9 mouse cellular contexts compared by ENCODE assay signal in genomic region chr19:42255438-42255783, GRCm38 (mm10). TPM values are rescaled to one million over a fixed set of nuclear protein-coding genes. Genes with fewer than 3 reads are reported as not detected.
A peak's percentile ranks its signal among the peaks of the same experiment; 100 is the strongest.
DNase-seq lines count a peak whose midpoint lies in the region; ATAC-seq lines count a peak whose summit lies in the region.
"Had no signal": no experiment of that assay in that cellular context is flagged by ENCODE, and none has a peak within 500 bp of the region (broad histone marks: within the 10 kb centered on the region; RNA-seq: fewer than 3 reads in every experiment).

No protein-coding gene starts in this region.

- H3K27me3 ChIP-seq in embryonic facial prominence, embryonic 11.5 days (ENCODE audit: control insufficient read depth, insufficient read depth, low read length) = peaks cover 7% of the 10 kb centered on the region
- peaks cover 9% of the 10 kb centered on the region for H3K27me3 ChIP-seq in intestine, embryonic 15.5 days (replicated peaks)
- peaks cover 34% of the 10 kb centered on the region for H3K27me3 ChIP-seq in midbrain, embryonic 12.5 days

- DNase-seq in layer of hippocampus, adult 11-12 months (ENCODE audit: low spot score) = peak; percentile 43
- DNase-seq in layer of hippocampus, adult 8-10 months (ENCODE audit: low spot score in 2 of 2) = no peak
- DNase-seq in embryonic facial prominence, embryonic 11.5 days (ENCODE audit: low spot score) = no peak
- no peak for DNase-seq in urinary bladder, postnatal 36 days (ENCODE audit: low spot score in 2 of 2)
- no peak for DNase-seq in gastrocnemius, adult 18-20 months (ENCODE audit: low spot score)

- peak overlapping the region; percentile 74 for H3K4me2 ChIP-seq in embryonic facial prominence, embryonic 11.5 days (ENCODE audit: low read depth, low read length)
- peak overlapping the region; percentile 78 for H3K4me2 ChIP-seq in intestine, embryonic 15.5 days (replicated peaks)
- H3K4me2 ChIP-seq in midbrain, embryonic 12.5 days (replicated peaks) = peak overlapping the region; percentile 83

- H3K36me3 ChIP-seq in embryonic facial prominence, embryonic 11.5 days (replicated peaks; ENCODE audit: control insufficient read depth, insufficient read depth, low read depth, low read length) = no peaks in the 10 kb centered on the region
- H3K36me3 ChIP-seq in intestine, embryonic 15.5 days = no peaks in the 10 kb centered on the region
- H3K36me3 ChIP-seq in midbrain, embryonic 12.5 days = no peaks in the 10 kb centered on the region

- H3K27ac ChIP-seq in embryonic facial prominence, embryonic 11.5 days (replicated peaks; ENCODE audit: low read depth, low read length) = no peak overlapping the region
- no peak overlapping the region for H3K27ac ChIP-seq in intestine, embryonic 15.5 days
- peak overlapping the region; percentile 49; the same call in 1 of the 2 replicates for H3K27ac ChIP-seq in midbrain, embryonic 12.5 days (replicated peaks)

- ATAC-seq in embryonic facial prominence, embryonic 11.5 days (replicated peaks; ENCODE audit: insufficient number of reproducible peaks, low FRiP score, low TSS enrichment, low read depth) = no peak
- ATAC-seq in intestine, embryonic 15.5 days = peak; percentile 84
- ATAC-seq in midbrain, embryonic 12.5 days (ENCODE audit: low FRiP score, low read depth) = peak; percentile 74
- ATAC-seq in megakaryocyte progenitor cell, adult 5-6 weeks (replicated peaks; ENCODE audit: poor library complexity) = no peak

- H3K9me3 ChIP-seq in embryonic facial prominence, embryonic 11.5 days (replicated peaks; ENCODE audit: control insufficient read depth, low read length) = no peaks in the 10 kb centered on the region
- no peaks in the 10 kb centered on the region for H3K9me3 ChIP-seq in intestine, embryonic 15.5 days
- no peaks in the 10 kb centered on the region for H3K9me3 ChIP-seq in midbrain, embryonic 12.5 days

- under 1% methylated on average over 23 of the region's 23 CpGs for WGBS in embryonic facial prominence, embryonic 11.5 days
- WGBS in intestine, embryonic 15.5 days = 2% methylated on average over 23 of the region's 23 CpGs
- under 1% methylated on average over 20 of the region's 23 CpGs for WGBS in midbrain, embryonic 12.5 days

- H3K4me3 ChIP-seq in embryonic facial prominence, embryonic 11.5 days (ENCODE audit: low read depth, low read length) = peak overlapping the region; percentile 28
- peak overlapping the region; percentile 35 for H3K4me3 ChIP-seq in intestine, embryonic 15.5 days (replicated peaks)
- H3K4me3 ChIP-seq in midbrain, embryonic 12.5 days = peak overlapping the region; percentile 56

- H3K4me1 ChIP-seq in embryonic facial prominence, embryonic 11.5 days (ENCODE audit: control insufficient read depth, insufficient read depth, low read length) = no peaks in the 10 kb centered on the region; the same call in 1 of the 2 replicates
- no peaks in the 10 kb centered on the region for H3K4me1 ChIP-seq in intestine, embryonic 15.5 days (replicated peaks)
- peaks cover 22% of the 10 kb centered on the region for H3K4me1 ChIP-seq in midbrain, embryonic 12.5 days

- no peak overlapping the region for H3K9ac ChIP-seq in embryonic facial prominence, embryonic 11.5 days (replicated peaks; ENCODE audit: low read length)
- no peak overlapping the region for H3K9ac ChIP-seq in intestine, embryonic 15.5 days
- H3K9ac ChIP-seq in midbrain, embryonic 12.5 days (replicated peaks) = peak overlapping the region; percentile 62

RNA-seq across cellular contexts. Expression of gene Golga7b, which starts 8.0 kb away (rescaled TPM):
- total RNA-seq in layer of hippocampus, adult 8-10 months (2022) = 10 to 100 TPM; 58.0 to 67.6 (median 63.1) TPM
- polyA plus RNA-seq in embryonic facial prominence, embryonic 11.5 days (2014; fragmentation: Nextera tagmentation; extraction: Ambion mirVana) = 0.73 and 1.2 TPM in 2 replicates
- polyA plus RNA-seq in intestine, embryonic 15.5 days (2015; fragmentation: Nextera tagmentation; extraction: Ambion mirVana) = 1.1 and 1.5 TPM in 2 replicates
- 7.7 and 8.8 TPM in 2 replicates for polyA plus RNA-seq in midbrain, embryonic 12.5 days (2016; fragmentation: Nextera tagmentation; extraction: Ambion mirVana)
- not detected in 2 replicates for total RNA-seq in megakaryocyte progenitor cell, adult 5-6 weeks (2015)
- total RNA-seq in megakaryocyte progenitor cell, adult 5-6 weeks (2017) = not detected in 2 replicates
- total RNA-seq in gastrocnemius, adult 18-20 months (2021) = 1 to 10 TPM; 2.9 to 3.7 TPM
- total RNA-seq: hematopoietic stem cell, adult 5-6 weeks had no signal

RNA-seq across cellular contexts. Expression of gene Sfrp5, which starts 53.4 kb away (rescaled TPM):
- total RNA-seq in layer of hippocampus, adult 8-10 months (2022) = 1 to 10 TPM in 2 of 4 experiments, under 1 TPM in 1, not detected in 1; 0.49 to 2.3 (median 2.0) TPM
- polyA plus RNA-seq in embryonic facial prominence, embryonic 11.5 days (2014; fragmentation: Nextera tagmentation; extraction: Ambion mirVana) = 0.64 and 1.2 TPM in 2 replicates
- 9.2 and 14.0 TPM in 2 replicates for polyA plus RNA-seq in intestine, embryonic 15.5 days (2015; fragmentation: Nextera tagmentation; extraction: Ambion mirVana)
- not detected in 2 replicates for polyA plus RNA-seq in midbrain, embryonic 12.5 days (2016; fragmentation: Nextera tagmentation; extraction: Ambion mirVana)
- not detected in 2 replicates for total RNA-seq in megakaryocyte progenitor cell, adult 5-6 weeks (2015)
- total RNA-seq in megakaryocyte progenitor cell, adult 5-6 weeks (2017) = not detected in 2 replicates
- total RNA-seq in gastrocnemius, adult 18-20 months (2021) = 1 to 10 TPM; 3.0 to 9.3 TPM

Comparison
In these comparisons a context has a peak if more than half of its experiments do, and no peak if none do; other contexts are left out.
1. ATAC-seq: peak in intestine, embryonic 15.5 days (single experiment) and midbrain, embryonic 12.5 days (single experiment); none in embryonic facial prominence, embryonic 11.5 days (single experiment) and megakaryocyte progenitor cell, adult 5-6 weeks (single experiment).
2. RNA of gene Golga7b, which starts 8.0 kb away (total RNA-seq): 58.0 to 67.6 TPM in layer of hippocampus, adult 8-10 months; 2.9 to 3.7 TPM in gastrocnemius, adult 18-20 months and not detected in megakaryocyte progenitor cell, adult 5-6 weeks; every median in the first group is over 10 times any median in the second.
3. Peak in every context shown above with its lines, with median percentiles within 50 percentile points of each other: H3K4me2 ChIP-seq and H3K4me3 ChIP-seq.